Mouse (Mus musculus) brown adipose tissue, adult 24 weeks (tissue): ENCODE measurements around the gene Ltb. TPM values are rescaled to one million over a fixed set of nuclear protein-coding genes. Genes with fewer than 3 reads are reported as not detected.

ENCODE experiments used
- H3K27ac ChIP-seq: fragments of 200-500 bp; replicated peaks from 2 replicates; pipeline ENCODE4 v1.5.1; 2012; ENCODE audit warnings: low read depth, mild to moderate bottlenecking, low read length
- H3K4me1 ChIP-seq: fragments of 200-500 bp; 2 replicates; pipeline ENCODE4 v1.6.1; 2012; ENCODE audit warnings: low read length, mixed read lengths; ENCODE audit not compliant: control insufficient read depth, insufficient read depth, insufficient read length
- H3K4me3 ChIP-seq: fragments of 200-500 bp; 2 replicates; pipeline ENCODE4 v1.5.1; 2012; ENCODE audit warnings: low read depth, mild to moderate bottlenecking, low read length, moderate library complexity; ENCODE audit not compliant: insufficient read depth
- polyA plus RNA-seq: library from polyadenylated mRNA; stranded (reverse); fragments of >200 nt; gene quantifications from 2 replicates; pipeline ENCODE4 v1.2.4, GENCODE M21; 2012; ENCODE audit not compliant: missing spikeins, insufficient read depth, insufficient read length

Ltb gene
- polyA plus RNA-seq, 1 experiment: not detected

DNA sequence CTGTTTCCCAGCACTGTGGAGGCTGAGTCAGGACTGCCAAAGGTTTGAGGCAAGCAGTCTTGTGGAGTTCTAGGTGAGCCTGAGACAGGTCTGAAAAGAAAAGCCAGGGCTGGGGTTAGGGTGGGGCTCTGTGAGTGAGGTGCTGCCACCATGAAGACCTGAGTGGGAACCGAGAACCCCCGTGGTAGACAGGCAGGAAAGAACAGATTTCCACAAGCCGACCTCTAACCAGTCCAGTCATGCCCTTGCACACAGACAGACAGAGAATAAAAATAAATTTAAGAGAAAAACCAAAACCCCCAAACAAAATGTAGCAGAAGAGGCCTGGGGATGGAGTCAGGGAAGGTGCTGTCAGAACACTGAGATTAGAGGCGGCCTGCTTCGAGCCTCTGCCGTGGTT is 18.9 kb upstream of the Ltb start:
- no peak overlapping the region for H3K27ac ChIP-seq
- H3K4me1 ChIP-seq: no peaks in the 10 kb centered on the region
- H3K4me3 ChIP-seq: no peak overlapping the region

DNA sequence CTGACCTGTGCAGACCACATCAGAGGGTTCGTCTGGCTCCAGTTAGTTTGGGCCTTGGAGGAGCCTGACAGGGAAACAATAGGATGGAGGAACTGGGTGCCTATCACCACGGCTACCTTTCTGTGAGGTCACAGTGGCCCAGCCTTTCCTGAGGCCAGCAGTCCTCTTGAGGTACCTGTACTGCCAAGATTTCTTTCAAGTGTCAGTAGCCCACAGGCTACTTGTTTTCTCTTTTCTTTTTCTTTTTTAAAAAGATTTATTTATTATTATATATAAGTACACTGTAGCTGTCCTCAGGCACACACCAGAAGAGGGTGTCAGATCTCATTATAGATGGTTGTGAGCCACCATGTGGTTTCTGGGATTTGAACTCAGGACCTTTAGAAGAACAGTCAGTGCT is 18.3 kb upstream of the Ltb start, which contains the start of gene Aif1:
Gene Aif1, minus strand, starts transcription at position 101 of the 400 bp plus-strand sequence.
- H3K4me1 ChIP-seq: no peaks in the 10 kb centered on the region
- no peak within 1 kb of the TSS for H3K27ac ChIP-seq
- no peak within 1 kb of the TSS for H3K4me3 ChIP-seq

DNA sequence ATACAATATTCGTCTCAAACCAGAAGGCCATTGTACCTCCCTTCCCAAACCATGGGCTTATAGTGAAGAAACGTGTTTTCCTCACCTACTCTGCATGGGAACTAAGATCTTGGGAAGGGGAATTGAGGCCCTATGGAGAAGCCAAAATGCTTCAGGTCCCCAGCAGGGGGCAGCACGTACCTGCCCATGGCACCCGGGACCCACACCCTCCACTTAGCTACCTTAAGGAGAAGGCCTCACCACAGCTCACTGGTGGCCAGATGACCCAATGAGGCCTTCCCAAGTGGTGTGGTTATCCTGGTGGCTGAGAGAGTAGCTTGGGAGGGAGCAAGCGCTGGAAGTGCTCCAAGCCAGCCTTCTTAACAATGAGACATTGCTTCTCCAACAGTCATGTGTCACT is 15.7 kb upstream of the Ltb start:
- Histone ChIP-seq H3K4me3 (no peak overlapping the region), H3K27ac (no peak overlapping the region), H3K4me1 (no peaks in the 10 kb centered on the region)

DNA sequence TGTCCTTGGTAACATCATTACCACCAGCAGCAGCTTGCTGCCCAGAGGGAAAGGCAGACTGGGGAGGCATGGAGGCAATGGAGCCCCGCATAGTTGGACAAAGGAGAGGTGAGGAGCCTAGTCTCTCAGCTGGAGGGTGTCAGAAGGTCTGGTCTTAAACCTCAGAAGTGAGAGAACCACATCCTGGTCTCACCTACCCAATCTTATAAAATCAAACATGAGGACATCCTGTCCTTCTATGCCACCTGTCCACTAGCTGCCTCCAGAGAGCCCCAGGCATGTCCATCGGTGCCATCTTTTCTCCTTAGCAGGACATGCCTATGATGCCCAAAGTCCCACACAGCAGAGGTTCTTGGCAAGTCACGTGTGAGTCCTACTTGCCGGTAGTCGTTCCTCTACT is 14.1 kb upstream of the Ltb start:
- no peak overlapping the region for H3K4me3 ChIP-seq
- no peak overlapping the region for H3K27ac ChIP-seq
- H3K4me1 ChIP-seq: no peaks in the 10 kb centered on the region

DNA sequence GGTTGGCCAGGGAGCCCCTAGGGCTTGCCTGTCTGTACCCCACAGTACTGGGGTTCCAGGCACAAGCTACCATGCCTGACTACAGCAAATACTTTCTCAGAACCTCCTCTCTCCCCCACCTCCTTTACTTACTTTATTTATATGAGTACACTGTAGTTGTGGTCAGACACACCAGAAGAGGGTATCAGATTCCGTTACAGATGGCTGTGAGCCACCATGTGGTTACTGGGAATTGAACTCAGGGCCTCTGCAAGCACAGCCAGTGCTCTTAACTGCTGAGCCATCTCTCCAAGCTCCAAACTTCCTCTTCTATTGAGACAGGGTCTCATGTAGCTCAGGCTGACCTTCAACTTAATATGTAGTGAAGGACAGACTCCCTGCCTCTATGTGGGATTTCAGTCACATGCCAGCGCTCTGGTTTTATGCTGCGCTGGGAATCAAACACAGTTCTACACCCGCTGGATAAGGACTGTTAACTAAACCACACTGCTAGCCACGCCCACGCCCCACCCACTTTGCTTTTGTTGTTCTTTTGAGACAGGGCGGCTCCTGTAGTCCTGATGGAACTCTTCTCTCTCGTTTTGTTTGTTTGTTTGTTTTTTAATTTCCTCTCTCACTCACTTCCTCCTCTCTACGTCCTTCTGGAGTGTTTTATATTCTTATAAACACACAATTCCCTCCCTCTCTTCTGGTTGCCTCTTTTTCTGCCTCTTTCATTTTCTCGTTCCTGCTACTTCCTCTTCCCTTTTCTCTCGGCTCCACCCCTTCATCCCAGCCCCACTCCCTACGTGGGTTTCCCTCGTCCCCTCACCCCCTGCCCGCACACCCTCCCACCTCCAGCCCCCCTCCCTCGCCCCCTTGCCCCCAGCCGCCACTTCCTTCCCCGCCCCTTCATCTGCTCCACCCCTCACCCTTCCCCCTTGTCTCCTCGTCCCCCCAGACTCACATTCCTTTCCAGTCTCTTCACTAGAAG is 8.3 kb upstream of the Ltb start:
- H3K4me1 ChIP-seq: peaks cover 2% of the 10 kb centered on the region; the same call in 1 of the 2 replicates
- peak overlapping the region; percentile 49 for H3K4me3 ChIP-seq
- peak overlapping the region; percentile 64 for H3K27ac ChIP-seq

DNA sequence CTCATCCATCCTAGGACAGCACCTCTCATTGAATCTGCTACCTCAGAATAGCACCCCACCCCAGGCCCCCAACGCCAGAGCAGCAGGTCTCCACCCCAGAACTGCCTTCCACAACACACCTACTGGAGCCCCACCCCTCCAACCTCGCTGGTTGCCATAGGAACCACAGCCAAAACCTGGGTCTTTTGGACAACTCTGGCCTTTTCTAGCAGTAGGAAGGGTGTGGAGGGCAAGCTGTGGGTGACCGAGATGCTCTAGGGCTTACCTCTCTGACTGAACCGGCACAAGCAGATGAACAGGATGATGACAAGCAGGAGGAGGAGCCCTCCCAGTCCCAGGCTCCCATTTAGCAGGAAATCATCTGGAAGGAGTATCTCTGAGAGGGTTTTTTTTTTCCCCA is 7.6 kb upstream of the Ltb start:
- Histone ChIP-seq H3K4me1 (peaks cover 2% of the 10 kb centered on the region; the same call in 1 of the 2 replicates), H3K4me3 (peak overlapping the region; percentile 45), H3K27ac (peak overlapping the region; percentile 63)

DNA sequence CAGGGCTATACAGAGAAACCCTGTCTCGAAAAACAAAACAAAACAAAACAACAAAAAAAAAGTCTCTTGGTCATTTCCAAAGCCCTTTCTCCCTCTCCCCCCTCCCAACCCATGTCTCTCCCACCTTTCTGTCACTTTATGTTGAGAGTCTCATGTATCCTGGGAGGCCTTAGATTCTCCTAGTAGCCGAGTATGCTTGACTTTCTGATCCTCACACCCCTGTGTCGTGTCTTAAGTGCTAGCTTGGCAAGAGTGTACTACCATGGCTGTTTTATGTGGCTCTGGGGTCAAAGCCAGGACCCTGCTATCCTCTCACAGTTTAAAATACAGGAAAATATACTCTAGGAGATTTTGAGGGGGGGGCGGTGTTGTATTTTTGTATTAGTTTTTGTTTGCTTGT is 6.9 kb upstream of the Ltb start:
- Histone ChIP-seq H3K4me1 (peaks cover 2% of the 10 kb centered on the region; the same call in 1 of the 2 replicates), H3K4me3 (no peak overlapping the region), H3K27ac (peak overlapping the region; percentile 56; the same call in 1 of the 2 replicates)

DNA sequence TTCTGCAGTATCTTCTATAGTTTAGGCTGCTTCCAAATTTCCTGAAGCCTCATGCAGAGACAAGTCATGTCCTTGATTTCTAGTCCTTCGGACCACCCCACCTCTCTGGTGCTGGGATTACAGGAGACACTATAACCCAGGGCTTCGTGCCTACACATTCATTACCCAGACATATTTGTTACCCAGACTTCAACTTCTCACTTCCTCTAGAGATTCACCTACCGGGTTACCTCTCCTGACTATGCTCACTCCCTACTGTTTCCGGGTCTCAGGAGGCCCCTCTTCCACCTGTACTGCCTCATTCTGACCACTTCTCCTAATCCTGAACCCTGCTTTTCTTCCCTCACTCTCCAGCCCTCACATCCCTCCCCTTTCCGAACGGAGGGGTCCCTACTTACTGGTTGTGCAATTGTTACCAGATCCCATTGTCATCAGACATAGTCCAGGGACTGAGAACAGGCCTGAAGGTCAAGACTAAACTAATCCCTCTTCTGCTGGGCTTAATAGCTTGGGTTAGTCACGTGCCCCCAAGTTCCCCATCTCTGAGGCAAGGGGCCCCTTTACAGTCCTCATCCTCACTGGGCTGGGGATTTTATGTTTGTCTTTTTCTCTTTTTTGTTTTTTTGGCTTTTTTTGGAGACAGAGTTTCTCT is 6.2 kb upstream of the Ltb start, which contains the start of gene Lst1:
Gene Lst1, minus strand, starts transcription at position 481 of the 652 bp plus-strand sequence.
- Histone ChIP-seq H3K4me3 (peak within 1 kb of the TSS; percentile 47), H3K27ac (peak within 1 kb of the TSS; percentile 82), H3K4me1 (peaks cover 2% of the 10 kb centered on the region; the same call in 1 of the 2 replicates)

DNA sequence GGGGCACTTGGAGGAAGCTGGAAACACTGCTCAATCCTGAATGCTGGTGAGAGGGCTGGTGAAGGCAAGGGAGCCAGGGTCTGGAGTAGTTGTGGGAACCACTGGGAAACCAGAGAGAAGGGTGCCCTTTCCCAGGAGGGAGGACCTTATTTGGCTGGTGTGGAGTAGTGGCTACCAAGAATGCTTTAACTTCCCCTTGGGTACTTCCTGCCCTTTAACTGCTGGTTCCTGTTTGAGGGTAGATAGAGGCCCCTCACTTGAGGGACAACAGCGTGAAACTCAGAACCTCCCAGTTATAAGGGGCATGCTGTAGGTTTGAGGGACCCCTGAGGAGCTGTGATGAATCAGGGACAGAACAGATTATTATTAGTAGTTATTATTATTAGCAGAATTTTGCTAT is 5.1 kb upstream of the Ltb start:
- Histone ChIP-seq H3K27ac (peak overlapping the region; percentile 39; the same call in 1 of the 2 replicates), H3K4me1 (peaks cover 2% of the 10 kb centered on the region; the same call in 1 of the 2 replicates), H3K4me3 (no peak overlapping the region)

DNA sequence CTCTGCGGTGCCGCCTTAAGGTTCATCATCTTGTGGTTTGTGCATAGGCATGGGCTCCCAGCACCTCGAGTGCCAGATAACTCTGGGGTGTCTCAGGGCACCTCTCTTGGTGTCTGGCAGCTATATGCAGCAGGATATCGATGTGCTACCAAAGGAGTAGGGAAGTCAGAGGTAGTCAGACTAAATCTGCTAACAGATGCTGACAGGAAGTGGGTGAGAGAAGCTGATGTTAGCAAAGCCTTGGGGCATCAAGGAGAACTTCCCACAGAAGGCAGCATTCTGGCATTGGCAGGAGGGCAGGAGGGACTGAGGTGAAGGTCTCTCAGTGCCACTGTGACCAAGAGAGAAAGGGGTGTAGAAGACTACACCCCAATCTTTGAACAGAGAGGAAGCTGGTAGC is 4.1 kb upstream of the Ltb start:
- Histone ChIP-seq H3K4me1 (peaks cover 2% of the 10 kb centered on the region; the same call in 1 of the 2 replicates), H3K4me3 (no peak overlapping the region), H3K27ac (peak overlapping the region; percentile 39; the same call in 1 of the 2 replicates)

DNA sequence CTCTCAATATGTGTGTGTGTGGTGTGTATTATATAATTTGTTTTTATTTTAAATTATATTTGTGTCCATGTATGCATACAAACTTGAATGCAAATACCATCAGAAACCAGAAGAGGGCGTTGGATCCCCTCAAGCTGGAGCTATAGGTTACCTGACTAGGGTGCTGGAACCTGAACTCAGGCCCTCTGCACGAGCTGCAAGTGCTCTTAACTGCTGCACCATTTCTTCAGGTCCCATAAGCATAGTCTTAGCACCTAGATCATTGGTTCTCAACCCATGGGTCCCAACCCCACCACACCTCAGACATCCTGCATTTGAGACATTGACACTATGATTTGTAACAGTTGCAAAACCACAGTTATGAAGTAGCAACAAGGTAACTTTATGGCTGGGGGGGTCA is 2.5 kb upstream of the Ltb start:
- Histone ChIP-seq H3K4me3 (no peak overlapping the region), H3K27ac (no peak overlapping the region), H3K4me1 (no peaks in the 10 kb centered on the region; the same call in 1 of the 2 replicates)

DNA sequence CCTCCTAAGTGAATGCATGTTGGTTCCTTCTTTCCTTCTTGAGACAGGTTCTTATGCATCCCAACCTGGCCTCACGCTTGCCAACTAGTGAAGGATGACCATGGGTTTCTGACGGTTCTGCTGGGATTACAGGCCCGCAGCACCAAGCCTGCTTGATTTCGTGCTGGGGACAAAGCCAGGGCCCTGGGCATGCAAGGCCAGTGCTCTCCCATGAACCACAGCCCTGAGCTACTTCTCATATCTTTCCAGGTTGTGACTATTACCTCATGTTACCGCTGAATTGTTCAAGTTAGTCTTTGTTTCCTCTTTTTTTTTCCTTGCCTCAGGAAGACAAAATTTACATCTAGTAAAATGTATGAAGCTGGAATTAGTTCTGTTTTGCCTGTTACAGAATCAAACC is 1.3 kb upstream of the Ltb start:
- Histone ChIP-seq H3K27ac (no peak overlapping the region), H3K4me3 (no peak overlapping the region)

DNA sequence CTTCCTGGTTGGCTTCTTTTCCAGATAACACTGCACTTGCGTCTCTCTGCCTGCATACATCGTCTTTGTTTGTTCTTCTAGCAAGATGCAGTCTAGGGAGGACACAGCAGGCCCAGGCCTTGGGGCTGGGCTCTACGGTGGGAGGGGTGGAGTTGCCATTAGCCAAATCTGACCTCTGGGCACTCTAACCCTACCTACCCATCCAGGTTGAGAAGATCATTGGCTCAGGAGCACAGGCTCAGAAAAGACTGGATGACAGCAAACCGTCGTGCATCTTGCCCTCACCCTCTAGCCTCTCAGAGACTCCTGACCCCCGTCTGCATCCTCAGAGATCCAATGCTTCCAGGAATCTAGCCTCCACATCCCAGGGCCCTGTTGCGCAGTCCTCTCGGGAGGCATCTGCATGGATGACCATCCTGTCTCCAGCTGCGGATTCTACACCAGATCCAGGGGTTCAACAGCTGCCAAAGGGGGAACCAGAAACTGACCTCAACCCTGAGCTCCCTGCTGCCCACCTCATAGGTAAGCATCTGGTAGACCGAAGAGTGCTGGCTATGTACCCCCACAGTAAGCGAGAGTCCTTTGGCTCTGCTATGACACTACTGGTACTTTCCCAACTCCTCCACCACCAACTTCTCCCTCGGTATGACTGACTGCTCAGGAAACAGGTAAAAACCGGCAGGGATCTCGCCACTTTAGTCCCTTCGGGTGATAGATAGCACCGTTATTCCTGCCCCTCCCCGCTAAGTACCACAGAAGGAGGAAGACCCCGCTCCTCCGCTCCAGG is 798 bp downstream of the Ltb start:
- no peak overlapping the region for H3K27ac ChIP-seq
- H3K4me1 ChIP-seq: peaks cover 3% of the 10 kb centered on the region
- H3K4me3 ChIP-seq: peak overlapping the region; percentile 76

More for the DNA sequence above, 1.3 kb upstream of the Ltb start:
- H3K4me1 ChIP-seq: no peaks in the 10 kb centered on the region; the same call in 1 of the 2 replicates

DNA sequence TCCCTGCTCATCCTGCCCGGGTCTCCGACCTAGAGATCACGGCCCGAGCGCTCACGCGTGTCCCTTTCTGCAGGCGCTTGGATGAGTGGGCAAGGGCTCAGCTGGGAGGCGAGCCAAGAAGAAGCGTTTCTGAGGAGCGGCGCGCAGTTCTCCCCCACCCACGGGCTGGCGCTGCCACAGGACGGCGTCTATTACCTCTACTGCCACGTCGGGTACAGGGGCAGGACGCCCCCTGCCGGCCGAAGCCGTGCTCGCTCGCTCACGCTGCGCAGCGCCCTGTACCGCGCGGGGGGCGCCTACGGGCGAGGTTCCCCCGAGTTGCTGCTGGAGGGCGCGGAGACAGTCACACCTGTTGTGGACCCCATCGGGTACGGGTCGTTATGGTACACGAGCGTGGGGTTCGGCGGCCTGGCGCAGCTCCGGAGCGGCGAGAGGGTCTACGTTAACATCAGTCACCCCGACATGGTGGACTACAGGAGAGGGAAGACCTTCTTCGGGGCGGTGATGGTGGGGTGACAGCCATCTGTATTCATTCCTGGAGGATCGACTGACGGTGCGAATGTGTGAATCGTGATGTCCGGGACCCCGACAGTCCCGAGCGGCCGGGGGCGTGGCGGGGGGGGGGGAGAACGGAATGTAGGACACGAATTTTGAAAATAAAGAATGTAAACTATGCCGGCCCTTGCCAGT is 1.5 kb downstream of the Ltb start:
- H3K4me3 ChIP-seq: peak overlapping the region; percentile 76
- H3K27ac ChIP-seq: peak overlapping the region; percentile 33; the same call in 1 of the 2 replicates
- peaks cover 5% of the 10 kb centered on the region for H3K4me1 ChIP-seq
